Mouse (Mus musculus) limb, embryonic 12.5 days (tissue): ENCODE data around the gene Cga. TPM values are rescaled to one million over a fixed set of nuclear protein-coding genes. Genes with fewer than 3 reads are reported as not detected.
A peak's percentile ranks its signal among the peaks of the same experiment; 100 is the strongest.

Source experiments
- ATAC-seq: fragments of 200-750 bp; cut with Nextera tagmentation; 2 replicates; pipeline ENCODE4 v1.8.0; 2017; ENCODE audit warnings: low read depth, moderate TSS enrichment; ENCODE audit not compliant: insufficient number of reproducible peaks, insufficient read depth, low FRiP score, low TSS enrichment
- H3K27ac ChIP-seq: fragments of 300-500 bp; sonication (generic); 2 replicates; pipeline ENCODE4 v1.5.1; 2016; ENCODE audit warnings: mild to moderate bottlenecking, moderate library complexity
- H3K27me3 ChIP-seq: fragments of 300-500 bp; sonication (generic); 2 replicates; pipeline ENCODE4 v1.6.1; 2016; ENCODE audit warnings: mild to moderate bottlenecking, moderate library complexity
- H3K36me3 ChIP-seq: fragments of 300-500 bp; sonication (generic); 2 replicates; pipeline ENCODE4 v1.6.1; 2016; ENCODE audit warnings: mild to moderate bottlenecking, moderate library complexity
- H3K4me1 ChIP-seq: fragments of 300-500 bp; sonication (generic); replicated peaks from 2 replicates; pipeline ENCODE4 v1.6.1; 2016
- H3K4me2 ChIP-seq: fragments of 300-500 bp; sonication (generic); 2 replicates; pipeline ENCODE4 v1.6.1; 2016; ENCODE audit warnings: mild to moderate bottlenecking, moderate library complexity
- H3K4me3 ChIP-seq: fragments of 300-500 bp; sonication (generic); replicated peaks from 2 replicates; pipeline ENCODE4 v1.5.1; 2016; ENCODE audit warnings: mild to moderate bottlenecking
- H3K9ac ChIP-seq: fragments of 300-500 bp; sonication (generic); replicated peaks from 2 replicates; pipeline ENCODE4 v1.6.1; 2016; ENCODE audit warnings: mild to moderate bottlenecking, moderate library complexity
- H3K9me3 ChIP-seq: fragments of 300-500 bp; sonication (generic); 2 replicates; pipeline ENCODE4 v1.6.1; 2016; ENCODE audit warnings: mild to moderate bottlenecking, moderate library complexity
- WGBS: fragments of 180-500 bp; shearing (Covaris S2); methylation state at CpG from one replicate; pipeline ENCODE4 v1.1.7; 2016; 5-methylcytosine and 5-hydroxymethylcytosine counted together
- polyA plus RNA-seq: library from polyadenylated mRNA; unstranded; fragments of >200 nt; fragmentation: Nextera tagmentation; extraction: Ambion mirVana; gene quantifications from 2 replicates; pipeline ENCODE4 v1.2.1, GENCODE M21; 2016

The Cga gene
- polyA plus RNA-seq, result not detected in 2 replicates

DNA sequence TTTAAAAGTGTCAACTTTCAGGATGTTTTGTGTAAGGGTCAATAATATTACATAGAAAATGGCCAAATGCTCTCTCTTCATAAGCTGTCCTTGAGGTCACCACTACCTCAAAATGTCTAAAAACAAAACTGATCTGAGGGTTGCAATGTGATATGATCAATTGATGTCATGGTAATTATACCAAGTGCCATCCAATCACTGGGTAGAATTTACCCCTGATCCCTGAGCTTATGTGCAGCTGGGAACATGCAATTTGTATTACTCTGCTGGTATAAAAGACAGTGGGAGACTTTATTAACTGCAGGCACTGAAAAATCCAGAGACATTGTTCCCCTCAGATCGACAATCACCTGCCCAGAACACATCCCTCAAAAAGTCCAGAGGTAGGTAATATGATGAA lies at the start of gene Cga:
Gene Cga (plus strand): TSS at position 301 of the 400 bp plus-strand sequence.
- no peak for ATAC-seq
- 66% methylated on average over 1 of the region's 1 CpGs for WGBS
- Histone ChIP-seq H3K27me3 (peaks cover 28% of the 10 kb centered on the region), H3K4me3 (no peak within 1 kb of the TSS), H3K4me1 (no peaks in the 10 kb centered on the region), H3K36me3 (no peaks in the 10 kb centered on the region), H3K27ac (no peak within 1 kb of the TSS), H3K9ac (no peak within 1 kb of the TSS), H3K9me3 (no peaks in the 10 kb centered on the region), H3K4me2 (no peak within 1 kb of the TSS)

DNA sequence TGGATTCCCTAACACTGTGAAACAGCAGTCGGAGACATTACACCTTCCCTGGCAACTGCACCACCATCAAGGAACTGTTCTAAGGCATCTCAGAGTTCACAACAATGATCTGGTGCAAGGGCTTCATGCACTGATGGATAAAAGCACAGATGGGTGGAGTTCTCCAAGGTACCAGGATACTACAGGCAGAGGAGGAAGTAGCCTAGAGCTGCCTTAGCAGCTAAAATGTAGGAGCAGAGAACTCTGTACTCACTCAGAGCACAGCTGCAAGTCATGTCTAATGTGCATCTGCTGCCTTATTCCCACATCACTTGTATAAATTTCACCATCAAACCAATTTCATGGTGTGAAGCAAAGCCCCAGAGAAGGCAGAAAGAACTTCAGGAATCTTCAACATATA lies 49.7 kb upstream of the Cga start:
- Histone ChIP-seq H3K4me3 (no peak overlapping the region), H3K9ac (no peak overlapping the region), H3K36me3 (peaks cover 12% of the 10 kb centered on the region), H3K4me1 (no peaks in the 10 kb centered on the region), H3K9me3 (no peaks in the 10 kb centered on the region), H3K4me2 (no peak overlapping the region), H3K27me3 (no peaks in the 10 kb centered on the region), H3K27ac (no peak overlapping the region)
- WGBS, result 90% methylated on average over 1 of the region's 1 CpGs
- no peak for ATAC-seq

DNA sequence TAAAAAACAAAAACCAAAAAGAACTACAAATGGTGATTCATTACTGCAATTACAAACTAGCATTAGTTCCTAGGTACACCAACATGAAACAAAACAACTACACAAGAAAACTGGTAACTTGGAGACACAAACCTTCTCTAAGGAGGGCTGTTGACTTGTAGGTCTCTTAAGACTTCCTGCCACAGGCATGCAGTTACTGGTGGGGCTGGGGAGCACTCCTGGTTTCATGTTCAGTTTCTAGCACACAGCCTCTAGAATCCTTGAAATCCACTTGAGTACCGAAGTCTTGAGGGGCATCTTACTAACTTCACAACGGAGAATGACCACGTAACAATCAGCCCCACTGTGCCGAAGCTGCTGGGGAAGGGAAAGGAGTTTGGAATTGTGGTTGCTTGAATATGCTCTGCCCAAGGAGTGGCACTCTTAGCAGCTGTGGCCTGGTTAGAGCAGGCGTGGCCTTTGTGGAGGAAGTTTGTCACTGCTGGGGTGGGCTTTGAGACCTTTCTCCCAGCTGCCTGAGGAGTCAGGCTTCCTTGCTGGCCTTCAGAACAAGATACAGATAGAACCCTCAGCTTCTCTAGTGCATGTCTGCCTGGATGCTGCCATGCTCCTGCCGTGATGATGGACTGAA lies 45.8 kb upstream of the Cga start:
- H3K9me3 ChIP-seq, result no peaks in the 10 kb centered on the region
- 87% methylated on average over 6 of the region's 6 CpGs for WGBS
- H3K27me3 ChIP-seq, result no peaks in the 10 kb centered on the region
- no peak overlapping the region for H3K4me2 ChIP-seq
- peaks cover 26% of the 10 kb centered on the region for H3K36me3 ChIP-seq
- ATAC-seq, result no peak
- no peaks in the 10 kb centered on the region for H3K4me1 ChIP-seq
- H3K9ac ChIP-seq, result no peak overlapping the region
- no peak overlapping the region for H3K27ac ChIP-seq
- H3K4me3 ChIP-seq, result no peak overlapping the region

DNA sequence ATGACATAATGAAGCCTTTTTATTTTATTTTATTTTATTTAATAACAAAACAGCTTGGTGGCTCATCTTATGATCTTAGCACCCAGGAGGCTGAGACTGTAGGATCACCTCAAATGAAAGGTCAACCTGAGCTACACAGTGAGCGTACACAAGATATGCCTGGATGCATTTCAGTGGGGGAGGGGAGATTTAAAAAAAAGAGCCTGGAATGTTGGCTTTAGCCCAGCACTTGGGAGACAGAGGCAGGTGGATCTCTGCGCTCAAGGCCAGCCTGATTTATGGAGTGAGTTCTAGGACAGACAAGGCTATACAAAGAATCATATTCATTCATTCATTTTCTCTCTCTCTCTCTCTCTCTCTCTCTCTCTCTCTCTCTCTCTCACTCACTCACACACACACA lies 43.4 kb upstream of the Cga start:
- H3K27ac ChIP-seq, result no peak overlapping the region
- H3K9me3 ChIP-seq, result 0 out of 2 replicates have a peak, but pooled peaks cover 3% of the 10 kb centered on the region
- no peaks in the 10 kb centered on the region for H3K4me1 ChIP-seq
- 92% methylated on average over 2 of the region's 2 CpGs for WGBS
- no peak overlapping the region for H3K4me3 ChIP-seq
- no peak overlapping the region for H3K4me2 ChIP-seq
- ATAC-seq, result no peak
- peaks cover 33% of the 10 kb centered on the region for H3K36me3 ChIP-seq
- H3K9ac ChIP-seq, result no peak overlapping the region
- H3K27me3 ChIP-seq, result no peaks in the 10 kb centered on the region

DNA sequence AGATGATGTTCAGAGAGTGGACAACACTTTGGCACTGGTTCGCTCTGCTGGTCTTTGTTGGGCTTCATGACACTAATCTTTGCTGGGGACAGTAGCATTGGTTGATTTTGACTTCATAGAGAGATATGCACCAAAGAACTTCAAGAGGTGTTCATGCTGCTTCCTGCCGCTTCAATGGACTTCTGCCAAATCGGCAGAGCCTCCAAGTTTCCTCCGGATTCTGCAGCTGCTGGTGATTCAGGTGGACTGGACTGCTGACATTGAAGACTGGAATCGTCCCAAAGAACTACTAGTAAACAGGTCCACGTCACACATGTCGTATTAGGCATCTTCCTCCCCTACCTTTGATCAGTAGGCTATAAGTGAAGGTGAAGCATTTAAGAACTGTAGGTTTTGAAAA lies 41.5 kb upstream of the Cga start:
- no peaks in the 10 kb centered on the region for H3K4me1 ChIP-seq
- H3K9ac ChIP-seq, result no peak overlapping the region
- 0 out of 2 replicates have a peak, but pooled peaks cover 3% of the 10 kb centered on the region for H3K9me3 ChIP-seq
- no peak overlapping the region for H3K27ac ChIP-seq
- no peak overlapping the region for H3K4me3 ChIP-seq
- no peak overlapping the region for H3K4me2 ChIP-seq
- ATAC-seq, result no peak
- WGBS, result 97% methylated on average over 7 of the region's 7 CpGs
- H3K27me3 ChIP-seq, result no peaks in the 10 kb centered on the region
- peaks cover 33% of the 10 kb centered on the region for H3K36me3 ChIP-seq

DNA sequence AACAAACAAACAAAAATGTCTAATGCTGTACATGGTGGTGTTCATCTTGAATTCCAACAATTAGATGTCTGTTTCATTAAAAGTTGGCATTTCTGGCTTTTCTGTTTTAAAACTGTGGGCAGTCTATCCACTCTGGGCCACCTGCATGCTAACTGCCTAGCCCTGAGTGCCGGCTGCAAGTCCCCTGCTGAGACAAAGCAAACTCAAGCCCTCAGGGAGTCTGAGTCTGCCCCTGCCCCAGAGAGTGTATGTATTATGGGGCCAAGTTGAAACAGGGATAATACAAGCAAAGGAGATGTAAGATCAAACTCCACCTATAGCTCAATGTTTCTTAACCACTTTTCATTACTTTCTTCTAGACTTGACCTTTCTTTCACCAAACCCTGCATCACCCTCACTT lies 37.6 kb upstream of the Cga start:
- no peak overlapping the region for H3K4me2 ChIP-seq
- ATAC-seq, result no peak
- WGBS, result 32% methylated on average over 1 of the region's 1 CpGs
- H3K27me3 ChIP-seq, result no peaks in the 10 kb centered on the region
- H3K9me3 ChIP-seq, result 0 out of 2 replicates have a peak, but pooled peaks cover 3% of the 10 kb centered on the region
- H3K36me3 ChIP-seq, result peaks cover 32% of the 10 kb centered on the region
- peaks cover 11% of the 10 kb centered on the region for H3K4me1 ChIP-seq
- H3K9ac ChIP-seq, result no peak overlapping the region
- H3K27ac ChIP-seq, result no peak overlapping the region
- no peak overlapping the region for H3K4me3 ChIP-seq

DNA sequence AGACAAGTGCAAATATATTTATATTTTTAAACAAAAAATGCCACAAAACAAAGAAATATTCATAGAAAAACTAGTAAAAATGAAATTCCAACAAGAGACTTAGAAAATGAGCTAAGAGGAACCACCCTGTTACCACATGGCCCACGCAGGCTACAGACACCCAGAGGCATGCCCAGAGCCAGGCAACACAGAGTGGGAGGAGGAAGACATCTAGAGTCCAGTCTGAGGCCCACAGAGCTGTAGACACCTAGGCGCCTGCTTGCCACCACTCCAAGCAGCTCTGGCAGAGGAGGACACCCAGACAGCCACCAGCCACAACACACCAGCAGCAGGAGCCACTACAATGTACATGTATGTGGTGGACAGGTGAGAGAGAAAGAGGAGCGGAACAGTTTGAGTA lies 34.7 kb upstream of the Cga start:
- 93% methylated on average over 3 of the region's 3 CpGs for WGBS
- Histone ChIP-seq H3K9ac (no peak overlapping the region), H3K27me3 (no peaks in the 10 kb centered on the region), H3K9me3 (0 out of 2 replicates have a peak, but pooled peaks cover 3% of the 10 kb centered on the region), H3K36me3 (peaks cover 13% of the 10 kb centered on the region; the same call in 1 of the 2 replicates), H3K27ac (no peak overlapping the region), H3K4me1 (peaks cover 11% of the 10 kb centered on the region), H3K4me2 (no peak overlapping the region), H3K4me3 (no peak overlapping the region)
- no peak for ATAC-seq

DNA sequence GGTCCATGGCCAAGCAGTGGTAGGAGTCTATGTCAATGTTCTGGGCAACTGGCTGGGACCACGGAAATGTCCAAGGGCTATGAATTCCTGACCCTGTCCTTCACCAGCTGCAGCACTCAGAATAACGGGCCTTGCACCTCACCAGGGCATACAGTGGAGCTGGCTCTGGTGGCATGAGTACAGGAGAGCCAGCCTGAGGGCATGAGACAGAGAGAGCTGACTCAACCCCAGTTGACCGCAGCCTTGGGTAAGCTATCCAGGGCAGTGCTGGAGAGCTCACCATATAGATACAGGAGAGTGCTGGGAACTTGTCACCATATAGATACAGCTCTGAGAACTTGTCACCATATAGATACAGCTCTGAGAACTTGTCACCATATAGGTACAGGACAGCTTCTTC lies 34.2 kb upstream of the Cga start:
- Histone ChIP-seq H3K4me2 (no peak overlapping the region), H3K4me1 (peaks cover 11% of the 10 kb centered on the region), H3K9me3 (no peaks in the 10 kb centered on the region), H3K9ac (no peak overlapping the region), H3K4me3 (no peak overlapping the region), H3K36me3 (peaks cover 8% of the 10 kb centered on the region; the same call in 1 of the 2 replicates), H3K27me3 (no peaks in the 10 kb centered on the region), H3K27ac (no peak overlapping the region)
- ATAC-seq, result 0 out of 2 replicates have a peak, but pooled peaks have one; percentile 20
- WGBS, result 89% methylated on average over 3 of the region's 3 CpGs

DNA sequence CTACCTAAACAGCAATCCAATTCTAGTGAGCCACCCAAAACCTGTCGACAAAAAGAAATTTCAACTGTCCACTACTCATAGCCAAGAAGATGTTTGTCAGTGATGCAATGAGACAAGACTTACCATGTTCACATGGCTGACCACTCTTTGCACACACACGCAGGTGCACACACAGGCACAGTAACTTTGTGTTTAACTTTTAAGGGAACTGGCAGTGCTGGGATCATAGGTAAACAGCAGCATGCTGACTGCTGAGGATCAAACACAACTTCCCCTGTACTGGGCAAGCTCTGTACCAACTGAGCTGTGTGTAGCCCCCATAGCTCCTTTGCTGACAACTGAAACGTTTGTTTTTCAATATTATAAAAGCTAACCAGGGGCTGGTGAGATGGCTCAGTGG lies 32.1 kb upstream of the Cga start:
- no peak overlapping the region for H3K27ac ChIP-seq
- 89% methylated on average over 3 of the region's 3 CpGs for WGBS
- no peak for ATAC-seq
- peaks cover 11% of the 10 kb centered on the region for H3K4me1 ChIP-seq
- no peak overlapping the region for H3K9ac ChIP-seq
- H3K4me3 ChIP-seq, result no peak overlapping the region
- H3K27me3 ChIP-seq, result no peaks in the 10 kb centered on the region
- H3K36me3 ChIP-seq, result peaks cover 8% of the 10 kb centered on the region; the same call in 1 of the 2 replicates
- H3K9me3 ChIP-seq, result no peaks in the 10 kb centered on the region
- H3K4me2 ChIP-seq, result no peak overlapping the region

DNA sequence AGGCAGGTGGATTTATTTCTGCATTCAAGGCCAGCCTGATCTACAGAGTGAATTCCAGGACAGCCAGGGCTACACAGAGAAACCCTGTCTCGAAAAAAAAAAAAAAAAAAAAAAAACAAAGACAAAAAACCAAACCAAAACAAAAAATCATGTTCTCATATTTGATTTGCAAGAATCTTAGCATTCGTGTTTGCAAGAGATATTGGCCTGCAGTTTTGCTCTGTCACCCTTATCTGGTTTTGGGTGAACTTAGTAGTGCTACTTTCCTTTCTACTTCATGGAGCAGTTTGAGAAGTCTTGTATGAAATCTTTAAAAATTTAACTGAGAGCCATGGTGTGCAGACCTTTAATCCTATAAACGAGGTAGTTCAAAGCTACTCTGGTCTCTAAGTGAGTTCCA lies 23.8 kb upstream of the Cga start:
- Histone ChIP-seq H3K9ac (no peak overlapping the region), H3K4me2 (no peak overlapping the region), H3K9me3 (no peaks in the 10 kb centered on the region), H3K4me3 (no peak overlapping the region), H3K36me3 (0 out of 2 replicates have a peak, but pooled peaks cover 4% of the 10 kb centered on the region), H3K27ac (no peak overlapping the region), H3K27me3 (no peaks in the 10 kb centered on the region), H3K4me1 (peaks cover 5% of the 10 kb centered on the region; the same call in 1 of the 2 replicates)
- ATAC-seq, result no peak
- 82% methylated on average over 3 of the region's 3 CpGs for WGBS

DNA sequence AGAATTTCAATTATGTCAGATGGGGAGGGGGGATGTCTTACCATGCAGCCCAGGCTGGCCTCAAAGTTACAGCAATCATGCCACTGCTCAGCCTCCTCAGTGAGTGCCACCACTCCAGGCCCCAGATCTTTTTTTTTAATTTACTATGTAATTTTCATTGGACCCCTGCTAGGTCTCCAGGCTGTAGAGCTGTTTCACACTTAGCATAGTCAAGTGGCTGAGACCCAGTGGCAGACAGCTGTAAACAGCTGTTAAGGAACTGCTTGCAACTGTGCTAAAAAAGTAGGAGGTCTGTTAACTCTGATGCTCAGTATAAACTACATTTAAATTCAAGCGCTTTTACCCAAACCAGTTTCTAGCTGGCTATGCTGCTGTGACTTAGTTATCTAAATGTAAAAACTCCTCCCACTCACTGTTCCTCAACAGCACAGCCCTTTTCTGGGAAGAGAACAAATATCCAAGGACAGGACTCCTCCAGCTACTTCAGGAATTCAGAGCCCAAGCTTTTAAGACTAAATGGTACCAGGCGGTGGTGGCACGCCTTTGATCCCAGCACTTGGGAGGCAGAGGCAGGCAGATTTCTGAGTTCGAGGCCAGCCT lies 20.6 kb upstream of the Cga start:
- no peak overlapping the region for H3K4me3 ChIP-seq
- H3K9ac ChIP-seq, result no peak overlapping the region
- H3K9me3 ChIP-seq, result peaks cover 8% of the 10 kb centered on the region; the same call in 1 of the 2 replicates
- H3K27ac ChIP-seq, result no peak overlapping the region
- WGBS, result 82% methylated on average over 4 of the region's 4 CpGs
- no peak for ATAC-seq
- H3K27me3 ChIP-seq, result no peaks in the 10 kb centered on the region
- H3K4me1 ChIP-seq, result peaks cover 5% of the 10 kb centered on the region; the same call in 1 of the 2 replicates
- H3K36me3 ChIP-seq, result peaks cover 21% of the 10 kb centered on the region
- no peak overlapping the region for H3K4me2 ChIP-seq
